Mouse (Mus musculus) gastrocnemius, postnatal 10 days (tissue): ENCODE measurements around the gene Mtmr2. TPM values are rescaled to one million over a fixed set of nuclear protein-coding genes. Genes with fewer than 3 reads are reported as not detected.

Experiments
- DNase-seq: peaks from one replicate; pipeline ENCODE4 v3.0.0; 2021; ENCODE audit warnings: mixed read lengths
- total RNA-seq, 2 experiments: library from RNA; stranded (reverse); gene quantifications; 2 replicates each; pipeline ENCODE4 v1.2.3; 2021

The Mtmr2 gene
- total RNA-seq, 2 experiments from 2014 or later = 29.0 to 31.5 TPM

DNA sequence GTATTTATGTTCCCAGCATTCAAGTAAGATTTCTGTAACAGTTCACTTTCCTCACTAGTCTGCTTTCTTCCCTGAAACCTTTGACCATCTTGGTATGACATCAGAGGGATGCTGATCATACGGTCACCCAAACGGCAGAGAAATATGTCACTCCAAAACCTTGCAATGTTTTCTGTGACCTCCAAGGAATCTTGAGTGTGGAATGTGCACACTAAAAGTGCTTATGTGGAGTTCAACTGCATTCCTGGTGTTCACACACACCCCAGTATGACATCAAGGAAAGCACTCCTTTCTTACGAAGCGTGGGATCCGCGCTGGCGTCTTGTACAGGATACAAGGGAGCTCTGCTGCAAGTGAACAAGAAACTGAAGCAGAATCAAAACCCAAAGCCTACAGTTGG, 58.6 kb downstream of the Mtmr2 start:
- DNase-seq = no peak

- no peak for DNase-seq
Observed at GRCm38 (mm10) chr9:13807657-13808056, 59.4 kb downstream of the Mtmr2 start.

DNA sequence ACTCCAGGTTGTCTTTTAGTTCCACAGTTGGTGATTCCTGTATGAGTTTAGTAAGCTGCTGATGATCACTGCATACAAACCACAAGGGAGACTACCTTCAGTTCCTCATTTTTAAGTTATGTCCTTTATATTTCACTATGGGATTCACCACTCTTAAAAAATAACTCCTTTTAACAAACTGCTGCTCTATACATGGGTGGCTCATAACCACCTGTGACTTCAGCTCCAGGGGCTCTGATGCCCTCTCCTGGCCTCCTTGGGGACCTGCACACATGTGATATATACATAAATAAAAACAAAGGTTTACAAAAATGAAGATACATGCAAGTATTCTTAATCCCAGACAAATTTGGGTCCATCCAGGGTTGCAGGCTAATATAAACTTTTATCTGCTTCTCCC, 61.7 kb downstream of the Mtmr2 start:
- DNase-seq = no peak

DNA sequence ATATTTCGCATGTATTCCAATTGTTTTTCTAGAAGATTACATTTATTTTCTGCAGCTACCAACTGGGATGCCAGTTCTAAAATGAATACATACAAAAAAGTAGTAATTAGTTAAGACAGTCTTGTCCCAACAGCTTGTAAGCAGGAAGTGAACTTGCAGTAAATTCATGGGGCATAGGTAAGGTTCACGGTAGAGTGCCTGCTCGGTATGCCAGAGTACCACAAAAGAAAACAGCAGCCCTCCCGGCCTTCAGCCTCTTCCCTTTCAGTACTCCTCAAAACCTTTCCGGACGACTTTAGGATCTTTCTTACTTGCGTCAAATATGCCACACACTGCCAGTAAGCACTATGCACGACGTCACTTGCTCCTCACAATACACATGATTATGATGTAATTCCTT, 70.2 kb downstream of the Mtmr2 start:
- no peak for DNase-seq

DNA sequence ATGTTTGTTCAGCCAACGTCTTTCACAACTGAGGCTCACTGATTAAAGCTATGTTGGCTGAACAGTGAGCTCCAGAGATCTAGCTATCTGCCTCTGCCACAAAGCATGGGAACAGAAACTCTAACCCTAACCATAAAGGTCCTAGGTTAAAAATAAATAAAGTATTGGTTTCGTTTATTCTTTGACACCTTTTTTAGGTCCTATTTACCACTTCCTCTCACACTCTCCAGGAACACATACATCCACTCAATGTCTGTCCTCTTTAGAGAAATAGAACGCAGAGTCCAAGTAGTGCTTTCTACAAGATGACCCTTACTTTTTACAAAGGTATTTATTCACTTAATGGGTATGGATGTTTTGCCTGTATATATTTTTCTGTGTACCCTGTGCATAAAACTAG, 72.6 kb downstream of the Mtmr2 start:
- no peak for DNase-seq

- no peak for DNase-seq
Observed at GRCm38 (mm10) chr9:13825896-13826295, 77.7 kb downstream of the Mtmr2 start.

DNA sequence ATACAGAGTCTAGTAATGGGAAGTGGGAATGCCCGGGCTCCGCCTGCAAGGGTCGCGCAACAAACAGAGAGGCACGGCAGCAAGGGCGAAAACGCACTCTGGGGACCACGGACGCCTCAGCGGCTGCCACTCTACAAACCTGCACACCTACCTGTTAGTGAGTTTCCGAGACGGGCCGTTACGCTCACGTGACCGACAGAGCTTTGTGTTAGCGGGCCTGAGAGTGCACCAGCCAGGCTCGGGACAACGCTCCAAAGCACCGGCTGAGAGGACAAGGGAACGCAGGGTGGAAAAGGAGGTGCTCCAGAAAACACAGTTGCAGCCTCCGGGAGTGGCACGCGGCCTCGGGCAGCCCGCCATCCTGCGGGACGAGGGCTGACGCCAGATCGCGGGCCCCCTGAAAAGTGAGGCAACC, 78.2 kb downstream of the Mtmr2 start:
- DNase-seq = no peak

GRCm38 (mm10) chr9:13826832-13827405, 78.7 kb downstream of the Mtmr2 start, which contains the start of gene Cep57:
Gene Cep57 (minus strand): TSS chr9:13827107.
- DNase-seq = peak; percentile 81

DNA sequence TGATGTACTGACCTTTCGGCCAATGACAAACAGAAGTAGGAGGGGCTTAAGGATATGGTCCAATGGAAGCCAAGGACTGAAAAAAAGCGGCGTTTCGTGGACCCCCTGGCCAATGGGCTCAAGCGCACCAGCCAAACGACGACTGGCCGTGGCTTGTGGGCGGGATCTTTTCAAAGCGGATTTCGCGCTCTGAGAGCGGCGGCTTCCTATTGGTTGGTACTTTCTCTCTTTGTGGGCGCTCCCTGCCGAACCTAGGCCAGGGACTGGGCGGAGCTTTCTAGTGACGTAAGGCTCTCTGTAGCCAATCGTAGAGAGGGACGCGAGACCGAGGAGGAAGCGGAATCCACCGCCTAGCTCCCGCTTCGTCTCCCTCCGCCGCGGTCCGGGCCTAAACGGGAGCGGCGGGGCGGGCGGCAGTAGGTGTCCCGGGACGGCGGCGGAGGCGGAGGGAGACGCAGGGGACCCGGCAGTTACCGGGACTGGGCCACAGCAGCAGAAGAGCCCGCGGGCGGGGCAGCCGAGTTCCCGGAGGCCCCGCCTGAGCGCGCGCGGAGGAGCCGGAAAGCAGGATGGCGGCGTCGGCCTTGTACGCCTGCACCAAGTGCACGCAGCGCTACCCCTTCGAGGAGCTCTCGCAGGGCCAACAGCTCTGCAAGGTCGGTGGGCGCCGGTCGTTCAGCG, 79.3 kb downstream of the Mtmr2 start, which contains the start of gene Fam76b:
Gene Fam76b, plus strand, starts transcription at position 311 of the 681 bp plus-strand sequence.
- DNase-seq = peak; percentile 95

GRCm38 (mm10) chr9:13828087-13828441, 79.9 kb downstream of the Mtmr2 start:
- DNase-seq = no peak

GRCm38 (mm10) chr9:13835256-13835655, 87.0 kb downstream of the Mtmr2 start:
- no peak for DNase-seq

- no peak for DNase-seq
Observed at GRCm38 (mm10) chr9:13836726-13837125, 88.5 kb downstream of the Mtmr2 start.

DNA sequence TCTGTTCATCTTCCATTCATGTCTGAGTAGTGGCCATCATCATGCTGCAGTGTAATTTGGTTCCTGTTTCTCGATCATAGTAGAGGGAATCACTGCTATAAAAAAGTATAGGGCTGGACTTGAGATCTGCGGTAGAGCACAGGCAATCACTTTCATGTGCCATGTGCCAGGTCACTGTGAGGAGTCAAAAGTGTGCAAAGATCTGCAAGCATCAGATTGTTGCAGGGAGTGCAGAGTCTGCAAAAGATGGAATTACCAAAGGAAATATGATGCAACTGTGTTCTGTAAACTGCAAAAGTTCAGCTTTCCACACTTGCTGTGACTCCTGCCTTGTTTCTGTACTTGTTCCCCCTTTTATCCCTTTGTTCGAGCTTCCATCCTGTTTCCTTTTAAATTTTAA, 99.4 kb downstream of the Mtmr2 start:
- no peak for DNase-seq

DNA sequence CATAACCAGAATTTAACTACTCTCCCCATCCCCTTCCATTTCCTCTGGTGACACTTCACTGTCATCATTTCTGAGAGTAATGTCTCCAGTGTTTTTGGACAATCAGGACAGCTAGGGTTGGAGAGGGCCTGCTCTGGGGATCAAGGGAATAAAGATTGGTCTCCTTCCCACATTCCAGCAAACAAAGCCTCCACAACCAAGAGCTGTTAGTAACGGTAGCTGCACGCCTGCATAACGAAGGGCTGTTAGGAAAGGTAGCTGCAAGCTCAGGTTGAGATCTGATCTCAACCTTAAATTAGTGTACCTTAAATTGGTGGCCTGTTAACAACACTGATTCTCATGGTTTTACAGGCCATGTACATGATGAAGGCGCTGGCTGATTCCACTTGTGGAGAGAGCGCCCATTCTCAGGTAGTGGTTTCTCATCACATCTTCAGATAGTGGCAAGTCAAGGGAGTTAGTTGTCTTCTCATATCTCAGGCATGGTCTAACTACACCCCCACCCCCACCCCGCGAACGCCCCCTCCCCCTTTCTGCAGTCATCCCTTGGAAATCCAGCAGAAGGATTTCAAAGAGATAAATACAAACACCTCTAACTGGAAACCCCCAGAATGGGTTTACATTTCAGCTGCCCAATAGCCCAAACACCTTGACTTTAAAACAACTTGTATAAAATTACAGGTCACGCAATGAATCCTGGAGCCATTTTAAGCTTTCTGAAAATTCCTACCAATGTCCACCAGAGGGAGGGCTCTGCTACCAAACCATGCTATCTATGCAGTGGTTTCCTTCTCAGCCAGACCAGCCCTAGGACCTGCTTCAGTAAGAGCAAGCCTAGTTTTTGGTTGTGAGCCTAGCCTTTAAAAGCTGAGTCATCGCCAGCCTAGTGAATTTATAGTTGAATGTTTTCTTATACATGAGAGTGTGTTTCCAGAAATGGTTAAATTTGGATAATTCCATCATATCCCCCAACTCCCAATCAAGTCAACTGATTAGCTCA, 100.6 kb downstream of the Mtmr2 start:
- no peak for DNase-seq

GRCm38 (mm10) chr9:13853876-13854275, 105.7 kb downstream of the Mtmr2 start:
- DNase-seq = no peak

Other genes starting within 250 kb of the Mtmr2 start
- 10 to 100 TPM in 1 of 2 experiments, 1 to 10 TPM in 1; 8.9 to 12.1 TPM for gene Cep57, start 78.7 kb downstream of the Mtmr2 start, total RNA-seq
- gene Fam76b, start 79.3 kb downstream of the Mtmr2 start, total RNA-seq = 10 to 100 TPM; 12.3 to 16.2 TPM